Comparison of ENCODE assay signal across 8 mouse cellular contexts in genomic region chr9:43744138-43744981, GRCm38 (mm10). TPM values are rescaled to one million over a fixed set of nuclear protein-coding genes. Genes with fewer than 3 reads are reported as not detected.
DNase-seq lines count a peak whose midpoint lies in the region; ATAC-seq lines count a peak whose summit lies in the region.

No protein-coding gene starts in this region.

- H3K4me1 ChIP-seq in megakaryocyte, embryonic 14.5 days = peaks cover 22% of the 10 kb centered on the region
- peaks cover 69% of the 10 kb centered on the region for H3K4me1 ChIP-seq in embryonic facial prominence, embryonic 10.5 days
- H3K4me1 ChIP-seq in hindbrain, embryonic 13.5 days (replicated peaks) = peaks cover 54% of the 10 kb centered on the region
- no peaks in the 10 kb centered on the region; the same call in 1 of the 2 replicates for H3K4me1 ChIP-seq in liver, embryonic 16.5 days (ENCODE audit: control insufficient read depth, low read depth, low read length)

- H3K4me2 ChIP-seq in hindbrain, embryonic 13.5 days = peak overlapping the region; percentile 90
- H3K4me2 ChIP-seq in liver, embryonic 16.5 days (ENCODE audit: low read depth, low read length) = peak overlapping the region; percentile 64

- H3K9me3 ChIP-seq in megakaryocyte, embryonic 14.5 days = no peaks in the 10 kb centered on the region
- H3K9me3 ChIP-seq in embryonic facial prominence, embryonic 10.5 days = no peaks in the 10 kb centered on the region
- no peaks in the 10 kb centered on the region for H3K9me3 ChIP-seq in hindbrain, embryonic 13.5 days
- no peaks in the 10 kb centered on the region for H3K9me3 ChIP-seq in liver, embryonic 16.5 days (replicated peaks; ENCODE audit: control insufficient read depth, low read length)

- peaks cover 83% of the 10 kb centered on the region for H3K27me3 ChIP-seq in megakaryocyte, embryonic 14.5 days (replicated peaks)
- peaks cover 40% of the 10 kb centered on the region for H3K27me3 ChIP-seq in embryonic facial prominence, embryonic 10.5 days (replicated peaks; ENCODE audit: low read depth, poor library complexity, severe bottlenecking)
- 0 out of 2 replicates have a peak, but pooled peaks cover 8% of the 10 kb centered on the region for H3K27me3 ChIP-seq in hindbrain, embryonic 13.5 days
- peaks cover 34% of the 10 kb centered on the region for H3K27me3 ChIP-seq in liver, embryonic 16.5 days (ENCODE audit: control insufficient read depth, insufficient read depth, low read depth, low read length)

- no peak; the same call in 1 of the 2 replicates for ATAC-seq in megakaryocyte, adult 5-6 weeks (ENCODE audit: poor library complexity, severe bottlenecking)
- ATAC-seq in hindbrain, embryonic 13.5 days (ENCODE audit: low FRiP score) = peak; percentile 64
- ATAC-seq in liver, embryonic 16.5 days (ENCODE audit: low read depth) = peak; percentile 20

- no peaks in the 10 kb centered on the region for H3K36me3 ChIP-seq in megakaryocyte, embryonic 14.5 days (replicated peaks; ENCODE audit: low read length)
- no peaks in the 10 kb centered on the region for H3K36me3 ChIP-seq in embryonic facial prominence, embryonic 10.5 days (replicated peaks)
- H3K36me3 ChIP-seq in hindbrain, embryonic 13.5 days = no peaks in the 10 kb centered on the region
- no peaks in the 10 kb centered on the region for H3K36me3 ChIP-seq in liver, embryonic 16.5 days (ENCODE audit: control insufficient read depth, insufficient read depth)

- peak overlapping the region; percentile 89 for H3K4me3 ChIP-seq in megakaryocyte, embryonic 14.5 days (replicated peaks)
- peak overlapping the region; percentile 88 for H3K4me3 ChIP-seq in embryonic facial prominence, embryonic 10.5 days
- H3K4me3 ChIP-seq in hindbrain, embryonic 13.5 days = peak overlapping the region; percentile 97
- H3K4me3 ChIP-seq in liver, embryonic 16.5 days (ENCODE audit: low read depth, low read length) = peak overlapping the region; percentile 65

- peak overlapping the region; percentile 98 for H3K27ac ChIP-seq in embryonic facial prominence, embryonic 10.5 days (replicated peaks)
- peak overlapping the region; percentile 98 for H3K27ac ChIP-seq in hindbrain, embryonic 13.5 days
- peak overlapping the region; percentile 66 for H3K27ac ChIP-seq in liver, embryonic 16.5 days (ENCODE audit: low read length)

- under 1% methylated on average over 77 of the region's 77 CpGs for WGBS in embryonic facial prominence, embryonic 10.5 days
- WGBS in hindbrain, embryonic 13.5 days = under 1% methylated on average over 63 of the region's 77 CpGs
- WGBS in liver, embryonic 16.5 days (ENCODE audit: insufficient replicate concordance) = under 1% methylated on average over 69 of the region's 77 CpGs

- peak overlapping the region; percentile 99 for H3K9ac ChIP-seq in hindbrain, embryonic 13.5 days
- H3K9ac ChIP-seq in liver, embryonic 16.5 days (ENCODE audit: low read depth, low read length) = peak overlapping the region; percentile 64

- DNase-seq in T-cell, adult 2 months (ENCODE audit: low spot score) = peak; percentile 4
- DNase-seq in embryonic facial prominence, embryonic 10.5 days (ENCODE audit: low spot score) = peak; percentile 81
- peak; percentile 62 for DNase-seq in retina, embryonic 14.5 days (ENCODE audit: low spot score)
- no peak for DNase-seq in gastrocnemius, adult 18-20 months (ENCODE audit: low spot score)

RNA-seq across cellular contexts. Expression of gene Nectin1, which starts 0.6 kb away (rescaled TPM):
- 1.3 and 2.1 TPM in 2 replicates for polyA plus RNA-seq in megakaryocyte, embryonic 14.5 days (2012; ENCODE audit: insufficient read depth, low replicate concordance)
- total RNA-seq in megakaryocyte, adult 5-6 weeks (2015) = 7.5 and 9.7 TPM in 2 replicates
- 1.3 and 1.4 TPM in 2 replicates for total RNA-seq in megakaryocyte, adult 5-6 weeks (2017)
- polyA plus RNA-seq in embryonic facial prominence, embryonic 10.5 days (2016; fragmentation: Nextera tagmentation; extraction: Ambion mirVana) = 5.0 TPM in 2 replicates
- 13.6 and 13.8 TPM in 2 replicates for polyA plus RNA-seq in hindbrain, embryonic 13.5 days (2015; fragmentation: Nextera tagmentation; extraction: Ambion mirVana)
- polyA plus RNA-seq in liver, embryonic 16.5 days (2015; fragmentation: Nextera tagmentation; extraction: Ambion mirVana) = 1.6 and 1.7 TPM in 2 replicates
- total RNA-seq in gastrocnemius, adult 18-20 months (2021) = 1 to 10 TPM; 1.9 to 3.4 TPM
